Mouse (Mus musculus) R1 (cell line): ENCODE results near the gene Celsr1.
"Not testable (repeated sequence)": the region's sequence is repeated elsewhere in the genome, so short reads cannot be mapped to it uniquely, and the experiment has no call there.

ENCODE experiments used
- DNase-seq: peaks from one replicate; pipeline ENCODE4 v3.0.0-alpha.2; 2018; ENCODE audit warnings: low read depth, low spot score

Gene Celsr1

GRCm38 (mm10) chr15:86064850-86065229 lies 31.3 kb upstream of the Celsr1 start:
- DNase-seq, result no peak

GRCm38 (mm10) chr15:86064191-86064849 lies 30.7 kb upstream of the Celsr1 start:
- DNase-seq, result no peak

GRCm38 (mm10) chr15:86061848-86062481 lies 28.4 kb upstream of the Celsr1 start:
- no peak for DNase-seq

- DNase-seq, result no peak
These were observed 27.6 kb upstream of the Celsr1 start for GRCm38 (mm10) chr15:86061221-86061620.

- no peak for DNase-seq
These were observed 27.0 kb upstream of the Celsr1 start for GRCm38 (mm10) chr15:86060581-86060980.

- no peak for DNase-seq
These were observed 26.3 kb upstream of the Celsr1 start for GRCm38 (mm10) chr15:86059835-86060380.

GRCm38 (mm10) chr15:86058931-86059834 lies 25.6 kb upstream of the Celsr1 start:
- DNase-seq, result peak; percentile 31

- peak; percentile 59 for DNase-seq
These were observed 24.9 kb upstream of the Celsr1 start for GRCm38 (mm10) chr15:86058394-86058915.

- peak; percentile 21 for DNase-seq
These were observed 24.3 kb upstream of the Celsr1 start for GRCm38 (mm10) chr15:86057908-86058307.

- DNase-seq, result no peak
These were observed 23.8 kb upstream of the Celsr1 start, which contains the start of gene Gramd4 for GRCm38 (mm10) chr15:86057413-86057812. Gene Gramd4, plus strand, starts transcription at chr15:86057695.

- DNase-seq, result no peak
These were observed 22.7 kb upstream of the Celsr1 start for GRCm38 (mm10) chr15:86056221-86056760.

GRCm38 (mm10) chr15:86054861-86055260 lies 21.3 kb upstream of the Celsr1 start:
- DNase-seq, result not testable (repeated sequence)

- DNase-seq, result peak; percentile 79
These were observed 20.4 kb upstream of the Celsr1 start for GRCm38 (mm10) chr15:86053890-86054536.

- no peak for DNase-seq
These were observed 18.4 kb upstream of the Celsr1 start for GRCm38 (mm10) chr15:86051878-86052478.

- DNase-seq, result no peak
These were observed 17.6 kb upstream of the Celsr1 start for GRCm38 (mm10) chr15:86051152-86051551.

GRCm38 (mm10) chr15:86050170-86050743 lies 16.7 kb upstream of the Celsr1 start:
- DNase-seq, result no peak

GRCm38 (mm10) chr15:86049510-86049909 lies 15.9 kb upstream of the Celsr1 start:
- no peak for DNase-seq

GRCm38 (mm10) chr15:86042364-86042763 lies 8.8 kb upstream of the Celsr1 start:
- DNase-seq, result peak; percentile 70

- no peak for DNase-seq
These were observed 7.8 kb upstream of the Celsr1 start for GRCm38 (mm10) chr15:86041421-86041820.

GRCm38 (mm10) chr15:86038802-86039201 lies 5.2 kb upstream of the Celsr1 start:
- DNase-seq, result peak; percentile 86
